Mouse (Mus musculus) midbrain, embryonic 11.5 days (tissue): ENCODE data around the gene Zzz3. TPM values are rescaled to one million over a fixed set of nuclear protein-coding genes. Genes with fewer than 3 reads are reported as not detected.
A peak's percentile ranks its signal among the peaks of the same experiment; 100 is the strongest.

Experiments used
- ATAC-seq: fragments of 200-750 bp; cut with Nextera tagmentation; 2 replicates; pipeline ENCODE4 v1.8.0; 2017; ENCODE audit warnings: moderate TSS enrichment, moderate library complexity; ENCODE audit not compliant: low FRiP score
- DNase-seq: peaks from one replicate; pipeline ENCODE4 v3.0.0; 2015; ENCODE audit warnings: low spot score; ENCODE audit errors: missing footprints
- H3K27ac ChIP-seq: fragments of 300-500 bp; sonication (generic); 2 replicates; pipeline ENCODE4 v1.5.1; 2014; ENCODE audit warnings: low read depth, low read length
- H3K27me3 ChIP-seq: fragments of 300-500 bp; sonication (generic); 2 replicates; pipeline ENCODE4 v1.6.1; 2014; ENCODE audit warnings: mild to moderate bottlenecking, low read length, moderate library complexity, mixed read lengths; ENCODE audit not compliant: control insufficient read depth, insufficient read depth
- H3K36me3 ChIP-seq: fragments of 300-500 bp; sonication (generic); 2 replicates; pipeline ENCODE4 v1.6.1; 2014; ENCODE audit warnings: mild to moderate bottlenecking, low read length, moderate library complexity, mixed read lengths; ENCODE audit not compliant: control insufficient read depth, insufficient read depth
- H3K4me1 ChIP-seq: fragments of 300-500 bp; sonication (generic); 2 replicates; pipeline ENCODE4 v1.6.1; 2014; ENCODE audit warnings: low read length; ENCODE audit not compliant: control insufficient read depth, insufficient read depth
- H3K4me2 ChIP-seq: fragments of 300-500 bp; sonication (generic); 2 replicates; pipeline ENCODE4 v1.6.1; 2014; ENCODE audit warnings: mild to moderate bottlenecking, moderate library complexity
- H3K4me3 ChIP-seq: fragments of 300-500 bp; sonication (generic); 2 replicates; pipeline ENCODE4 v1.5.1; 2014; ENCODE audit warnings: low read depth, low read length
- H3K9ac ChIP-seq: fragments of 300-500 bp; sonication (generic); 2 replicates; pipeline ENCODE4 v1.6.1; 2014; ENCODE audit warnings: low read length
- H3K9me3 ChIP-seq: fragments of 300-500 bp; sonication (generic); 2 replicates; pipeline ENCODE4 v1.6.1; 2016; ENCODE audit warnings: low read length; ENCODE audit not compliant: control insufficient read depth
- WGBS: fragments of 180-500 bp; shearing (Covaris S2); extraction: QIAGEN DNeasy Blood & Tissue Kit; methylation state at CpG from one replicate; pipeline ENCODE4 v1.1.7; 2014; 5-methylcytosine and 5-hydroxymethylcytosine counted together
- polyA plus RNA-seq: library from polyadenylated mRNA; unstranded; fragments of >200 nt; fragmentation: Nextera tagmentation; extraction: Ambion mirVana; gene quantifications from 2 replicates; pipeline ENCODE4 v1.2.1, GENCODE M21; 2014

The Zzz3 gene
- polyA plus RNA-seq, 1 experiment from 2014 or later = 63.1 TPM

DNA sequence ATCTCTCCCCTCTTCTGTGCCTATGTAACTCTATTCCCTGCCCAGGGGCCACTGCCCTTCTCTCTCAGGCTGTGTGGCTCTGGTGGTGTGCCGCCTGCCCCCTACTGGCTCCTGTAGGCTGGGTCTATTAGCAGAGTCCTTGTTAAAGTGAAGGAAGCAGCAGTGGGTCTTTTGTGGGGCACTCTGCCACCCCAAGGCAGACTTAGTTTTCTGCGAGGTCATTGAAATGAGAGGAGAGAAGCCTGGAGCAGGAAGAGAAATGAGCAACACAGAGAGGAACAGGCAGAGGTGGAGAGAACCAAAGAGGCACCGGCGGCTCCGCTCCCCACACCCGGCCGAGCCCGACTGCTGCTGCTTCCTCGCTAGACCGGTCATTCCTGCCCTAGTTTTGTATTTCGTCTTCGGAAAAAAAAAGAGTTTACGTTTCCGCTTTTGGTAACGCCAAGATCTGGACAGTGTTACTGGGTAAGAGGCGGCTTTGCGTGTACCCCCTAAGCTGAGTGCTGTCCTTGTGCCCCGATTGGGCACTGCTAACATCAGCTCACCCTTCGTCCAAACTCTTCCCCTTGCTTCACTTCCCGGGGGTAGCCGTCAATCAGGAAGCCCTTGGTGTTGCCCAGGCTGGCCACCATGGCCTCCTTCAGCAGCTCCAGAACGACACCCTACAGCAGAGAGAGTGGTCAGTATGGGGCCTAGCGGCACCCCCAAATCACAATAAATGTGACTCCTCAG lies 82.7 kb downstream of the Zzz3 start:
- H3K4me3 ChIP-seq = peak overlapping the region; percentile 32
- ATAC-seq (peak; percentile 73), DNase-seq (peak; percentile 93)
- H3K27me3 ChIP-seq = no peaks in the 10 kb centered on the region
- H3K36me3 ChIP-seq = no peaks in the 10 kb centered on the region
- peak overlapping the region; percentile 63 for H3K4me2 ChIP-seq
- H3K27ac ChIP-seq = no peak overlapping the region
- H3K4me1 ChIP-seq = peaks cover 11% of the 10 kb centered on the region; the same call in 1 of the 2 replicates
- no peaks in the 10 kb centered on the region for H3K9me3 ChIP-seq
- 6% methylated on average over 23 of the region's 23 CpGs for WGBS
- peak overlapping the region; percentile 61 for H3K9ac ChIP-seq

DNA sequence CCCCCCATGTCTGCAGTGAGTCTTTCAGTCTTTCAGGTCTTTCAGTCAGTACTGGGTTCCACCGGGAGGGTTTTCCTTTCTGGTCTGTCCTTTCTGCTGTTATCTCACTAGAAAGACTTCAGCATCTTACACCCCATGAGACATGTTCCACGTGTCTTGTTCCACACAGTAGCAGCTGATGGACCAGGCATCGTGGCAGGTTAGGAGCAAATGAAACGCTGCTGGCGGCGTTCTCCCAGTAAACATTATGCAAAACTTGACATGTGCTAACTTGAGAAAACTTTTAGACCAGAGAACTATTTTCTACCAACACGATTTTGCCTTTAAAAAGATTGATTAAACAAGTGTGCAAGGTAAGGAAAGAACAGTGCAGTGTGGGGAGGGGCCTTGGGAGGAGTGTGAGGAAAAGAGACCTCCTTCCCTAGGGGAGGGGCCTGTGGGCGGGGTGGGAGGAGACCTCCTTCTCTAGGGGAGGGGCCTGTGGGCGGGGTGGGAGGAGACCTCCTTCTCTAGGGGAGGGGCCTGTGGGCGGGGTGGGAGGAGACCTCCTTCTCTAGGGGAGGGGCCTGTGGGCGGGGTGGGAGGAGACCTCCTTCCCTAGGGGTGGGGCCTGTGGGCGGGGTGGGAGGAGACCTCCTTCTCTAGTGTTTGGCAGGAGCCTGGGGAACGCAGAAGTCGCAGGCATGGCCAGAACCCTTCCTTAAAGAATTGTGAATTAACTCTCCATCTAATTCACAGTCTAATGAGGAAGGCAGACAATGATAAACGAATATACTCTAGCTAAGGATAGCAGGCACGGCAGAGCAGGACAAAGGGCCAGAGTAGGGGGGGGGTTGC lies 83.5 kb downstream of the Zzz3 start:
- Histone ChIP-seq H3K27me3 (no peaks in the 10 kb centered on the region), H3K4me2 (peak overlapping the region; percentile 63), H3K9ac (no peak overlapping the region), H3K27ac (no peak overlapping the region), H3K4me1 (peaks cover 11% of the 10 kb centered on the region; the same call in 1 of the 2 replicates), H3K36me3 (no peaks in the 10 kb centered on the region), H3K4me3 (peak overlapping the region; percentile 32; the same call in 1 of the 2 replicates), H3K9me3 (no peaks in the 10 kb centered on the region)
- DNase-seq (peak; percentile 95), ATAC-seq (peak; percentile 81)
- WGBS = 3% methylated on average over 13 of the region's 16 CpGs

DNA sequence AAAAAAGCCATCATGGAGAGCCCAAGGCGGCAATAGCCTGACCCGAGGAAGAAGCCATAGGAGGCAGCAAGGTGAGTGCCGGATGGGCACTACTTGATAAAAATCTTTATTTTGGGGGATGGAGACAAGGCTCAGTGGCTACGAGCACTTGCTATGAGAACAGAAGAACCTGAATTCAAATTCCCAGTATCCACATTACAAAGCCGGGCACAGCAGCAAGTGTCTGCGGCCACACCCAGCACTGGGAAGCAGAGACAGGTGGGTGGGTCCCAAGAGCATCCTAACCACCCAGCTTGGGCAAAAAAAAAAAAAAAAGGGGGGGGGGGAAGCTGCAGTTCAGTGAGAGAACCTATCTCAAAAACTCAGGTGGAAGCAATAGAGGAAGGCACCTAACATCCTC lies 85.1 kb downstream of the Zzz3 start:
- H3K36me3 ChIP-seq = no peaks in the 10 kb centered on the region
- WGBS = 90% methylated on average over 6 of the region's 6 CpGs
- ATAC-seq (no peak), DNase-seq (peak; percentile 80)
- H3K9me3 ChIP-seq = no peaks in the 10 kb centered on the region
- peaks cover 11% of the 10 kb centered on the region; the same call in 1 of the 2 replicates for H3K4me1 ChIP-seq
- no peak overlapping the region for H3K27ac ChIP-seq
- H3K27me3 ChIP-seq = no peaks in the 10 kb centered on the region
- no peak overlapping the region for H3K4me3 ChIP-seq
- H3K9ac ChIP-seq = no peak overlapping the region
- H3K4me2 ChIP-seq = no peak overlapping the region

DNA sequence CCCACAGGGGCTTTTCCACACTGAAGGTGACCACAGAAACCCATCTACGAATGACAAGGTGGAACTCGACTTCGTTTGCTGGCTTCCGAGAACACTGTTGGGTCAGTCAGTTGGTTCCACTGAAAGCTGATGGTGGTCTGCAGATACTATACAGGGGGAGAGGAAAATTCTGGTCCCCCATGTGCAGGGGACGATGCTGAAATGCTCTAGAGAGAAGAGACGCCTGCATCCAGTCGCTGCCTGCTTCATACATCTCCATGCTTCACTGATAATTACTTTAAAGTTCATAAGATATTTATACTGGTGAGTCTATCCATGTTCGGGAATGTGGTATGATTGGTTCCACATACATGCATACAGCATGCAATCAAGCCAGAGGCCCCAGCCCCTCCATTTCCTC lies 86.9 kb downstream of the Zzz3 start:
- no peak overlapping the region for H3K27ac ChIP-seq
- no peak overlapping the region for H3K4me3 ChIP-seq
- H3K9ac ChIP-seq = no peak overlapping the region
- no peaks in the 10 kb centered on the region for H3K9me3 ChIP-seq
- 84% methylated on average over 8 of the region's 8 CpGs for WGBS
- H3K27me3 ChIP-seq = no peaks in the 10 kb centered on the region
- no peak overlapping the region for H3K4me2 ChIP-seq
- peak; percentile 71 for DNase-seq
- no peak for ATAC-seq
- no peaks in the 10 kb centered on the region for H3K36me3 ChIP-seq
- peaks cover 11% of the 10 kb centered on the region; the same call in 1 of the 2 replicates for H3K4me1 ChIP-seq

DNA sequence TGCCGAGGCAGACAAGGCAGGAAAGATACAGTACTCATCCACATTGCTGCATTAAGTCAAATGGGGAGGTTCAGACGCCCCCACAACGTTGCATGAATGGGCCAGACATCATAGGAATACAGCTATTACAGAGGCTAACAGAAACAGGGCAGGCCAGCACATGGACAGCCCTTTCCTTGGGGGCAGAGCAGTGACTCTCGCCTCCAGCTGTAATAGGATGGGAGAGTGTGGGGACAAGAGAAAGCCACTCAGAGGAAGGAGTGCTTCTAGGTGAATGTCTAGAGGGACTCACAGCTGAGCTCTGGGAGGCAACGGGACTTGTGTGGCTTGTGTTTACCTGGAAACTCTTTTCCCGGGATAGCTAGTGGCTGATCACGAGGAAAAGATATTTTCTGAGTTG lies 88.5 kb downstream of the Zzz3 start:
- Histone ChIP-seq H3K9ac (no peak overlapping the region), H3K27me3 (no peaks in the 10 kb centered on the region), H3K4me2 (no peak overlapping the region), H3K4me3 (no peak overlapping the region), H3K4me1 (0 out of 2 replicates have a peak, but pooled peaks cover 2% of the 10 kb centered on the region), H3K27ac (no peak overlapping the region), H3K36me3 (no peaks in the 10 kb centered on the region), H3K9me3 (no peaks in the 10 kb centered on the region)
- no peak for ATAC-seq
- no peak for DNase-seq
- WGBS = 73% methylated on average over 7 of the region's 7 CpGs

DNA sequence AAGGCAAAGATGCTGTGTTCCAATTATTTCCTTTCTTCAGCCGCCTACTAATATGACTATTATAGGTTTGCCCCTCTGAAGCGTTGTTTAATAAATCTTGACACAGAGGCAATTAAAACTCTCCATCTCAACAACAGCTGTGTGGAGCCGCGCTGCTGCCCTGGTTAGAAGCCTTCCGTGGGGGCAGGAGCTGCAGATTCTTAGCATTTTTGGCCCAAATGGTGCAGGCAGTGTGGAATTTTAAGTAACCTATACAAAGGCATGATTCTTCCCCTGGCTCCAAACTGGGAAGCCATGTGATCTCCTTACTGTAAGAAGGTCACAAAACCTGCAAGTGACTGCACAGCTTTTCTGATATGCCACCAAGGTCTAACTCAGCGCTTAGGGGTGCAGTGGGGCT lies 88.9 kb downstream of the Zzz3 start:
- H3K27ac ChIP-seq = no peak overlapping the region
- no peaks in the 10 kb centered on the region for H3K27me3 ChIP-seq
- no peak overlapping the region for H3K9ac ChIP-seq
- no peak overlapping the region for H3K4me2 ChIP-seq
- 0 out of 2 replicates have a peak, but pooled peaks cover 2% of the 10 kb centered on the region for H3K4me1 ChIP-seq
- no peaks in the 10 kb centered on the region for H3K9me3 ChIP-seq
- ATAC-seq (no peak), DNase-seq (no peak)
- no peak overlapping the region for H3K4me3 ChIP-seq
- 77% methylated on average over 6 of the region's 6 CpGs for WGBS
- no peaks in the 10 kb centered on the region for H3K36me3 ChIP-seq

DNA sequence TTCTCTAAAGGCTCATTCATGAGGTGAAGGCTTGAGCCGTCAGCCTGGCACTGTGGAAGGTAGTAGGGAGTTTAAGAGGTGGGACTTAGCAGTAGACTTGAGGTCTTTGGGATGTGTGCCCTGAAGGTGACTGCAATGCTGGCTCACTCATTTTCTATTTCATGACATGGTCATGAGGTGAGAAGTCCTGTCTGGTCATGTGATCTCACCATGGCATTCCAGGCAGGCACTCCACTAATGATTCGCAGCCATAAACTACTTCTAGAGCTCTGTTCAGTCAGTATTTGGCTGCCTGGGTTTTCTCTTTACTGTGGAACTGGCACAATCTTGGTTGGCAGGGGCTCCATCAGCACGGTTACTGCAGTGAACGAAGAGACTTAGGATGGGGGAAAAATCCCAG lies 93.7 kb downstream of the Zzz3 start:
- no peaks in the 10 kb centered on the region for H3K9me3 ChIP-seq
- ATAC-seq = no peak
- H3K36me3 ChIP-seq = no peaks in the 10 kb centered on the region
- no peak overlapping the region for H3K9ac ChIP-seq
- DNase-seq = peak; percentile 28
- no peak overlapping the region for H3K4me2 ChIP-seq
- no peak overlapping the region for H3K27ac ChIP-seq
- no peaks in the 10 kb centered on the region for H3K4me1 ChIP-seq
- no peak overlapping the region for H3K4me3 ChIP-seq
- no peaks in the 10 kb centered on the region for H3K27me3 ChIP-seq
- WGBS = 94% methylated on average over 4 of the region's 4 CpGs

DNA sequence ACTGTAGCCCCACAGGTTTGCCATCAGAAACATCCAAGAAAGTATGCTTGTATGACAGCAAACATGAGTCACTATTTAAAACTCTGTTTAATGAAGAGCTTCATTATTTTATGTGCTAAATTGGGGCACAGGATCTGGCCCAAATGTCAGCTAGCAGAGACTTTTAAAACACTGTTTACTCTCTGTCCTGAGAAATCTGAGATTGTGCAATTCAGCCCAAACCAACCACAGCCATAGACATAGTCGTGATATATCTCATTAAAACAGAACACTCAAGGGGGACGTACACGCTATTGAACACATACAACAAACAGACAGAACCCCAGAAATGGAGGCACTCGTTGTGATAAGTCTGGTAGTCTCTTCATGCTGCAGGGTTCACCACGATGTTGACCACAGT lies 95.2 kb downstream of the Zzz3 start:
- Histone ChIP-seq H3K4me2 (no peak overlapping the region), H3K27me3 (no peaks in the 10 kb centered on the region), H3K4me1 (no peaks in the 10 kb centered on the region), H3K9me3 (no peaks in the 10 kb centered on the region), H3K9ac (no peak overlapping the region), H3K4me3 (no peak overlapping the region), H3K36me3 (no peaks in the 10 kb centered on the region), H3K27ac (no peak overlapping the region)
- ATAC-seq = no peak
- DNase-seq = peak; percentile 44
- WGBS = 86% methylated on average over 5 of the region's 5 CpGs

DNA sequence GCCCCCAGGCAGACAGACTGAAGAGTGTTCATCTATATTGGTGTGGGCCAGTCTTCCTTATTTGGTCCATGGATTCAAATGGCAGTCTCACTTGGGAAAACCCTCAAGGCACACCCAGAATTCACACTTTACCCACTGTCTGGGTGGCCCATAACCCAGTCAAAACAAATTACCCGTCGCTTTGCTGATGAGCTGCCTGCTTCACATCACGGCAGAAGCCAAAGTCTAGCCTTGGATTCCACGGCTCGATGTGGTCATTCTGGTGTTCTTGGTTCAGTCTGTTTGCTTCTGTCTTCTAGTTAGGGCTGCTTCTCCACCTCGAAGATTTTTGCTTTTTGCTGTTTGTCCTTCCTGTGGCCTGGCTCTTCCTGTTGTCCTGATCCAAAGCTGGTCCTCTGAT lies 97.0 kb downstream of the Zzz3 start:
- ATAC-seq = no peak
- peak; percentile 67 for DNase-seq
- Histone ChIP-seq H3K36me3 (no peaks in the 10 kb centered on the region), H3K4me1 (no peaks in the 10 kb centered on the region; the same call in 1 of the 2 replicates), H3K27me3 (no peaks in the 10 kb centered on the region), H3K27ac (no peak overlapping the region), H3K9ac (no peak overlapping the region), H3K4me3 (no peak overlapping the region), H3K9me3 (no peaks in the 10 kb centered on the region), H3K4me2 (no peak overlapping the region)
- WGBS = 88% methylated on average over 6 of the region's 6 CpGs
